Mouse (Mus musculus): ENCODE results near the gene Efcab9. TPM values are rescaled to one million over a fixed set of nuclear protein-coding genes. Genes with fewer than 3 reads are reported as not detected.
A peak's percentile ranks its signal among the peaks of the same experiment; 100 is the strongest.

The Efcab9 gene
- polyA plus RNA-seq, 1 experiment from 2014 or later, result 0.21 TPM

GRCm38 (mm10) chr11:32573669-32574068 is 41.8 kb upstream of the Efcab9 start:
- H3K4me3 ChIP-seq (ENCODE audit: low read depth, low read length), result no peak overlapping the region
- no peaks in the 10 kb centered on the region for H3K27me3 ChIP-seq (ENCODE audit: insufficient read depth, low read length)
- DNase-seq (no peak), ATAC-seq (no peak)
- TF ChIP-seq CTCF (IDR thresholded peaks at IDR 0.05; ENCODE audit: low read depth) (no peak), EP300 (IDR thresholded peaks at IDR 0.05; ENCODE audit: low read depth) (no peak)
- H3K9me3 ChIP-seq (ENCODE audit: low read length), result no peaks in the 10 kb centered on the region
- H3K4me2 ChIP-seq (ENCODE audit: low read depth, low read length), result no peak overlapping the region
- H3K27ac ChIP-seq (ENCODE audit: low read depth), result no peak overlapping the region
- H3K36me3 ChIP-seq (replicated peaks; ENCODE audit: insufficient read depth, low read length), result peaks cover 3% of the 10 kb centered on the region; the same call in 1 of the 2 replicates
- no peaks in the 10 kb centered on the region for H3K4me1 ChIP-seq (ENCODE audit: insufficient read depth)
- no peak overlapping the region for H3K9ac ChIP-seq (replicated peaks)
- 80% methylated on average over 2 of the region's 2 CpGs for WGBS (ENCODE audit: insufficient replicate concordance)

GRCm38 (mm10) chr11:32571103-32571502 is 39.2 kb upstream of the Efcab9 start:
- no peak for TF ChIP-seq CTCF (IDR thresholded peaks at IDR 0.05; ENCODE audit: low read depth)
- 70% methylated on average over 6 of the region's 6 CpGs for WGBS (ENCODE audit: insufficient replicate concordance)
- ATAC-seq (no peak), DNase-seq (no peak)
- no peak overlapping the region for H3K9ac ChIP-seq (replicated peaks)
- H3K27me3 ChIP-seq (ENCODE audit: insufficient read depth, low read length), result no peaks in the 10 kb centered on the region
- no peaks in the 10 kb centered on the region for H3K9me3 ChIP-seq (ENCODE audit: low read length)
- peaks cover 4% of the 10 kb centered on the region for H3K4me1 ChIP-seq (ENCODE audit: insufficient read depth)
- H3K27ac ChIP-seq (ENCODE audit: low read depth), result no peak overlapping the region
- H3K36me3 ChIP-seq (replicated peaks; ENCODE audit: insufficient read depth, low read length), result no peaks in the 10 kb centered on the region; the same call in 1 of the 2 replicates
- no peak overlapping the region for H3K4me3 ChIP-seq (ENCODE audit: low read depth, low read length)
- H3K4me2 ChIP-seq (ENCODE audit: low read depth, low read length), result no peak overlapping the region

GRCm38 (mm10) chr11:32568637-32569293 is 36.9 kb upstream of the Efcab9 start:
- H3K9me3 ChIP-seq (ENCODE audit: low read length), result no peaks in the 10 kb centered on the region
- no peak overlapping the region for H3K4me2 ChIP-seq (ENCODE audit: low read depth, low read length)
- H3K4me1 ChIP-seq (ENCODE audit: insufficient read depth), result peaks cover 23% of the 10 kb centered on the region
- H3K9ac ChIP-seq (replicated peaks), result no peak overlapping the region
- no peak overlapping the region for H3K4me3 ChIP-seq (ENCODE audit: low read depth, low read length)
- TF ChIP-seq EP300 (IDR thresholded peaks at IDR 0.05; ENCODE audit: low read depth), result no peak
- no peak for TF ChIP-seq CTCF (IDR thresholded peaks at IDR 0.05; ENCODE audit: low read depth)
- H3K27me3 ChIP-seq (ENCODE audit: insufficient read depth, low read length), result no peaks in the 10 kb centered on the region
- H3K27ac ChIP-seq (ENCODE audit: low read depth), result no peak overlapping the region
- no peak for DNase-seq
- H3K36me3 ChIP-seq (replicated peaks; ENCODE audit: insufficient read depth, low read length), result no peaks in the 10 kb centered on the region
- ATAC-seq, result no peak
- 83% methylated on average over 15 of the region's 15 CpGs for WGBS (ENCODE audit: insufficient replicate concordance)

GRCm38 (mm10) chr11:32568060-32568459 is 36.2 kb upstream of the Efcab9 start:
- no peaks in the 10 kb centered on the region for H3K27me3 ChIP-seq (ENCODE audit: insufficient read depth, low read length)
- no peak overlapping the region for H3K4me3 ChIP-seq (ENCODE audit: low read depth, low read length)
- H3K36me3 ChIP-seq (replicated peaks; ENCODE audit: insufficient read depth, low read length), result no peaks in the 10 kb centered on the region
- peaks cover 31% of the 10 kb centered on the region for H3K4me1 ChIP-seq (ENCODE audit: insufficient read depth)
- WGBS (ENCODE audit: insufficient replicate concordance), result 75% methylated on average over 7 of the region's 7 CpGs
- ATAC-seq (no peak), DNase-seq (no peak)
- TF ChIP-seq CTCF (IDR thresholded peaks at IDR 0.05; ENCODE audit: low read depth) (no peak), EP300 (IDR thresholded peaks at IDR 0.05; ENCODE audit: low read depth) (no peak)
- H3K9ac ChIP-seq (replicated peaks), result no peak overlapping the region
- no peak overlapping the region for H3K4me2 ChIP-seq (ENCODE audit: low read depth, low read length)
- no peaks in the 10 kb centered on the region for H3K9me3 ChIP-seq (ENCODE audit: low read length)
- no peak overlapping the region for H3K27ac ChIP-seq (ENCODE audit: low read depth)

- H3K4me1 ChIP-seq (ENCODE audit: insufficient read depth), result peaks cover 35% of the 10 kb centered on the region
- H3K9ac ChIP-seq (replicated peaks), result no peak overlapping the region
- no peaks in the 10 kb centered on the region for H3K9me3 ChIP-seq (ENCODE audit: low read length)
- no peak for ATAC-seq
- 79% methylated on average over 10 of the region's 10 CpGs for WGBS (ENCODE audit: insufficient replicate concordance)
- no peak for DNase-seq
- no peaks in the 10 kb centered on the region for H3K36me3 ChIP-seq (replicated peaks; ENCODE audit: insufficient read depth, low read length)
- no peak overlapping the region for H3K4me3 ChIP-seq (ENCODE audit: low read depth, low read length)
- H3K4me2 ChIP-seq (ENCODE audit: low read depth, low read length), result no peak overlapping the region
- H3K27me3 ChIP-seq (ENCODE audit: insufficient read depth, low read length), result no peaks in the 10 kb centered on the region
- no peak for TF ChIP-seq CTCF (IDR thresholded peaks at IDR 0.05; ENCODE audit: low read depth)
- TF ChIP-seq EP300 (IDR thresholded peaks at IDR 0.05; ENCODE audit: low read depth), result no peak
- no peak overlapping the region for H3K27ac ChIP-seq (ENCODE audit: low read depth)
Observed at GRCm38 (mm10) chr11:32567000-32567855, 35.3 kb upstream of the Efcab9 start.

DNA sequence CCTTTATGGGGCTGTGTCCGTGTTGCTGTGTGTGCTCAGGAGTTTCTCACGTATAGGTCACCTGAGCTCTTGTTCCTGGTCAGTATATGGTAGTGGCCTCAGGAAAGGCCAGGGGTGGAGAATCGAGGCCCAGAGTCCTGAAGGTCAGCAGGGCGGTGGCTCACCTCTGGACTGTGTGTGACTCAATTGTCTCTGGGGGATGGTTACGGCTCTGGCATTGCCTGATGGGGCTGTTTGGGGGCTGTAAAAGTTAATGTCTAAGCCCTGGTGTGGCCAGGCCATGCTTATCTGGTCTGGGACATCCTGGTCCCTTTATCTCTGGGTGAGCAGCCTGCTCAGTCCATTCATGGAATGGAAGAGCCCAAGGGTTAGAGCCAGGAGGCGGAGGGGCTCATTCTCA is 34.3 kb upstream of the Efcab9 start:
- peak; percentile 61 for ATAC-seq

More for the DNA sequence above, 34.3 kb upstream of the Efcab9 start:
- no peak for TF ChIP-seq EP300 (IDR thresholded peaks at IDR 0.05; ENCODE audit: low read depth)
- TF ChIP-seq CTCF (IDR thresholded peaks at IDR 0.05; ENCODE audit: low read depth), result no peak
- Histone ChIP-seq H3K27me3 (ENCODE audit: insufficient read depth, low read length) (no peaks in the 10 kb centered on the region), H3K4me2 (ENCODE audit: low read depth, low read length) (no peak overlapping the region), H3K36me3 (replicated peaks; ENCODE audit: insufficient read depth, low read length) (no peaks in the 10 kb centered on the region), H3K4me1 (ENCODE audit: insufficient read depth) (peaks cover 42% of the 10 kb centered on the region), H3K27ac (ENCODE audit: low read depth) (no peak overlapping the region), H3K9me3 (ENCODE audit: low read length) (no peaks in the 10 kb centered on the region), H3K4me3 (ENCODE audit: low read depth, low read length) (no peak overlapping the region), H3K9ac (replicated peaks) (no peak overlapping the region)
- no peak for DNase-seq
- 62% methylated on average over 6 of the region's 6 CpGs for WGBS (ENCODE audit: insufficient replicate concordance)
